Mouse (Mus musculus): ENCODE measurements at regions not wholly inside any gene's neighbourhood (a gene's known extent, or its start where the extent isn't known, plus 50 kb on each side); places are given as distances from the start of the nearest gene placed in this dataset.

DNA sequence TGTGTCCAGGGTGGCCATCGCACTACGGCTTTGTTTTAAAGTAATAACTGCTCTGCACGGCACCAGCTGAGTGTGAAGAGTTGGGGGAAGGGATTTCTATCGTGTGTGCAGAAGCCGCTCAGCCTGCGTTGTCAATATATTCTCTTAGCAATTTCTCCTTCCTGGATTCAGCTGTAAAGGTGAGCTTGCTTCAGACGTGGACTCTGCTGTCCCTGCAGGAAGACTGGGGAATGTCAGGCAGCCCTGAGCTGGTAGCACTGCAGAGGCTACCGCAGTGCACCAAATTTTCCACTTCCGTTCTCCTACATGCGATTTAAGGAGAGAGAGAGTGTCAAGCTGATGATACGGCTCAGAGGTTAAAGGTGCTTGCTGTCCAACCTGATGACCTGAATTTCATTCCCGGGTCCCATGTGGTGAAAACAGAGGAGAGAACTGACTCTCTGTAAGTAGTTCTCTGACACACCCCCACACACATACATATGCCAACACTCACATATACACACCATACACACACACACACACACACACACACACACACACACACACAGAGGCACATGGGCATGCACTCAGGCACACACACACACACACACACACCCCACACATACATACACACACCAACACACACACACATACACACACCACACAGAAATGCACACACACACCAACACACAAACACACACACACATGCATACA lies 59.9 kb upstream of the Prelid3b start:
- no peak for DNase-seq (ENCODE audit: low spot score)

DNA sequence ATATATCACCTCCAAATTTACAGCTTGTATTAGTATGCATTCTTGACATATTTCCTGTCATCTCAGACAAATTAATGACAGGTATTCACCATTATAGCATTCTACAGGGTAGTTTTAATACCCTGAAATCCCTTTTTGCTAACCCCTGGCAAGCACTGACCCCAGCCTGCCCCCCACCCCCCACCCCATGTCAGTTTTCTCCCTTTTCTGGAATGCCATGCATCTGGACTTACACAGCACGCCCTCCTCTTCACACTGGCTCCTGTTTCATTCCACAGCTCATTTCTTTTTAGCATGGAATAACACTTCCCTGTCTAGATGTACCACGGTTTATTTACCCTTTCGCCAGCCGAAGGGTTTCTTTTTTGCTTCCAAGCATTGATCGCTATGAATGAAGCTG lies 67.8 kb upstream of the Prelid3b start:
- DNase-seq (ENCODE audit: low spot score) = no peak

DNA sequence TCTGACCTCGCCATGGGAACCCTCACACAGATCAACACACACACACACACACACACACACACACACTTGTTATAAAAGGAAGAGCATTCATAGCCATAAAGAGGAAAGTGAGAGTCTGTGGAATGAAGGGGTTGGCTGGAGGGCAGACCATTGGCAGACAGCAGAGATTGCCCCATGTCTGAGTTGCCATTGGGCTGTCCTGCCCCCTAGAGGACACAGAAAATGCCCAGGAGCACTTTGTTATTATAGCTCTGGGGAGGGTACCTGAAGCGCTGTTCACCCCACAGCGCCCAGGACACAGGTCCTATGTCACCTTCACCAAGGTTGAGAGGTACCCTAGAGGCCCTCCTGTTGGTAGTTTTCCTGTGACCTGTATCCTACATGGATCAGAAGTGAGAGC lies 74.3 kb upstream of the Prelid3b start:
- DNase-seq (ENCODE audit: low spot score) = peak; percentile 12

DNA sequence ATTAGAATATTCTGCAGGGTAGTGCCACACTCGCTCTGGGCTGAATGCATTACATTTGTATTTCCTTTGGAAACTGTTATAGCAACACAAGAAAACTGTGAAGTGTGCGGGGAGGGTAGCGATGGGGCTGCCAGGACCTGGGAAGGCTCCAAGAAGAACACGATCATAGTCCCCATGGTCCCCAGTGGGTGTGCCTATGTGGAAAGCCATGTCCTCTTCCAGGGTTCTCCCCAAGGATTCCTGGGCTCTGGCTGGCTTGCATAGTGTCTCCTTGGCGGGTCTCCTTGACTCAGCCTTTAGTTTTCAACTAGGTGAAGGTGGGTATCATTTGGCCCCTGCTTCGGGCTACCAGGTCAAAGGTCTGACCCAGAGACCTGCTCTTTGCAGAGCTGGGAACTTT lies 74.8 kb upstream of the Prelid3b start:
- DNase-seq (ENCODE audit: low spot score) = no peak

DNA sequence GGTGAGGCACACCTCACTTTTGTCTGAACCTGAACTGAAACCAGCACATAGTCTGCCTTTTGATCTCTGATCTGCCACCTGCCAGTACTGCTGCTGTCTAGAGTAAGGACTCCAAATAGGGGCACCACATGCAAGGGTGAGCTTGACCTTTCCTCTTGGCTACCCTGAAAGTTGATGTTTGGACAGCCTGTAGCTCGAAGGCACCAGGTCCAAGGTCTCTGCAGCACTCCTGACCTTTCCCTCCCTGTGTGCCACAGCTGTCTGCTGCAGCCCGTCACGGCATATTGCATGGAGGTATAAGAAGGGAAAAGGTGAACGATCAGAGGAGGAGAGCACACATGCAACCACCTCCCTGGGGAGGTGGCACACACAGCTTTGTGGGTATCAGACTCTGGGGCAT lies 75.9 kb upstream of the Prelid3b start:
- DNase-seq (ENCODE audit: low spot score) = no peak

DNA sequence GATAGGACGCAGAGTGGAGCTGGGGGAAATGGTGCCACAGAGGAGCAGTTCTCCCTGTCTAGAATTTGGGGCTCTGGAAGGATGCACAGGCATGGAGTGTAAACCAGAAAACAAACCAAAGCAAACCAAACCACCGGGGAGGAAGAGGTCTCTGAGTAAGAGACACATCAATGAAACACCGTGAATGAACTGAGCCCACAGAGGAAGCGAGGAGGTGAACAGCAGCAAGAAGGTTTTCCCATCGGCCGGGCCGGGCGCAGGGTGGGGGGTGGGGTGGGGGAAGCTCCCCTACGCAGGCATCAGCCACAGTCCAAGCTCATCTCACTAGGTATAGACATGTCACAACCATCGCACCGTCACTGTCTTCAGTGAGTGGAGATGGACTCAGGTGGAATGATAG lies 82.9 kb upstream of the Prelid3b start:
- DNase-seq (ENCODE audit: low spot score) = peak; percentile 32

DNA sequence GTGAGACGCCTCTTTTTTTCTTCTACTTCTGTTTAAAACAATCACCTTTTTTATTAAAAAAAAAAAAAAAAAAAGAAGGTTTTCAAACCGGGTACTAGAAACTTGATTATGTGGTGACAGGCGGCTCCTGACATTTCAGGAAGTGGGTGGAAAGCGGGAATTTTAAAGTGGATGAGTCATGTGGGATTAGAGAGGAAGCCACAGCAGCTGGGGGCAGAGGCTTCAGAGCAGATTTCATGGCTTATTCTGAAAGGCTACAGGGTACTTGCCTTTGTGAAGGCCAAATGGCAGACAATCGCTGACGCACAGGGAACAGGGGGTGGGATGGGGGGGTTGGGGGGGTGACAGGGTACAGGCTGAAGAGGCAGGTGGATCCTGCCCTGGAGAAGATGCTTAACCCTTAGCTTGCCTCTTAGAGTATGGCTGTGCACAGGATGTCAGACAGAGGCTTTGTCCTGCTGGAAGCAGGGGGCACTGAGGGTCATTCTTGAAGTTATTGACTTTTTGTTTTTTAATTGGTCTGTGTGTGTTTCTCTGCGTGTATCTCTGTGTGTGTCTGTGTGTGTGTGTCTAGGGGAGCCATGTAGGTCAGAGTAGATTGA lies 81.4 kb upstream of the Zfp831 start:
- no peak for DNase-seq (ENCODE audit: low spot score)

DNA sequence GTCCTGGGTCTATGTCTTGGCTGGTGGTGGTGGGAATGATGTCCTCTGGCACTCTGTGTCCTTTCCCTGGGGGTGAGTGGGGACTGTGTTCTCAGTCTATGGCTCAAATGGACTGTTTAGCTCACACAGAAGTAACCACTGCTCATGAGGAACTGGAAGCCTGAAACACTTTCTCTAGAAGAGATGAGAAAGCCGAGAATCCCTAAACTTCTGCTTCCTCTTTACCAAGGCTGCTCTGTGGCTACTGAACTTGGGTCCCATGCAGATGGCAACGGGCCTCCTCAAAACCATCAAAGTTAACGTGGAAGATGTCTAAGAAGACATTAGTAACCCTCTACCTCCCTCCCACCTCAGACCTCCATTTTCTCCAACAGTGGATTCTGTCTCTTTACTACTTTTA lies 79.4 kb upstream of the Zfp831 start:
- no peak for DNase-seq (ENCODE audit: low spot score)

DNA sequence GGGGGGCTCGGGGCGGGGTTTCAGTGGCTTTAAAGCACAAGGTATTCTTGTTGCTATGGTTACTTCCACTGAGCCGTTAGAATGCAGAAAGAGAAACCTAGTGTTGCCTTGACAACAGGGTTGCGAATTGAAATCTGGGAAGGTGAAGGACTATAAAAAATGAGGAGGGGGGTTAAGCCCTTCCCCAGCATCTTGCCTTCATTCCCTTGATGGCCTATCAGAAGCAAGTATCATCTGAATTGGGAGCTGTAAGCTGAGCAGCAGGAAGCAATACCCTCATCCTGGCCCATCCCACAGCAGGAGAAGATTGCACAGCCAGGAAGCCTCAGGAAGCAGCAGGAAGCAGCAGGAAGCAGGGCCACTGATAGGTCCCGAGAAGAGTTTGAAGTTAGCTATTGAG lies 78.5 kb upstream of the Zfp831 start:
- DNase-seq (ENCODE audit: low spot score) = no peak

DNA sequence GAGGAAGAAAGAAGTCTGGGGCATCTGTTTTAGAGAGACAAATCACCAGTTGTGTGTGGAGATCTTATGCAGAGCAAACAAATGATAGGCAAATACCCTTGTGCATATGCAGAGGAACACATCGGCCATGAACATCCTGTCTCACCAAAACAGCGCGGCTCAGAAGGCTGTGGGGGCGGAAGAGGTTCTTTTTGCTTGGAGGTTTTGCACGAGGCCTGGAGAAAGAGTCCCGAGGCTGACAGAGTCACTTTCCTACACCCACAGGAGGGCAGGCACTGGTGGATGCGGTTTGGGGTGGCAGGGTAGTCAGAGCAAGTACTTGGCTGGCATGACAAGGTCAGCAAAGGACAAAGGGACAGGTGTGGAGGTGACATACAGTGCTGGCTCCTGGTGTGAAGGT lies 77.4 kb upstream of the Zfp831 start:
- DNase-seq (ENCODE audit: low spot score) = peak; percentile 69

DNA sequence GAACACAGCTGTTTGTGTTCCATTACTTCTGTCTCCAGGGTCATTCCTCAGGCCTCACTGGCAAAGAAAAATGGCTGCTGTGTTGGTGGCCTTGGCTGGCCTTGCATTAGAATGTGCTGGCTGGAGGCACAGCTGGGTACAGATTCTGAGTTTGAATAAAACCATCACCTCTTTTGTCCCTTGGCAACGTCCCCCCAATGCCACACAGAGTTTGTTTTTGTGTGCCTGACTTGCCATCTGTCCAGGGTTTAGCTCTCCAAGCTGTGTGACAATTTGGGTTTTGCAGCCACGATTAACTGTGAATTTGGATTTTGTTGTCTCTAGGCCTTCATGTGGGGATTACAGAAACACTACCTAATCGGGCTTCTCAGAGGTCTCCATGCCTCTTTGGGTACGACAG lies 76.6 kb upstream of the Zfp831 start:
- DNase-seq (ENCODE audit: low spot score) = no peak

DNA sequence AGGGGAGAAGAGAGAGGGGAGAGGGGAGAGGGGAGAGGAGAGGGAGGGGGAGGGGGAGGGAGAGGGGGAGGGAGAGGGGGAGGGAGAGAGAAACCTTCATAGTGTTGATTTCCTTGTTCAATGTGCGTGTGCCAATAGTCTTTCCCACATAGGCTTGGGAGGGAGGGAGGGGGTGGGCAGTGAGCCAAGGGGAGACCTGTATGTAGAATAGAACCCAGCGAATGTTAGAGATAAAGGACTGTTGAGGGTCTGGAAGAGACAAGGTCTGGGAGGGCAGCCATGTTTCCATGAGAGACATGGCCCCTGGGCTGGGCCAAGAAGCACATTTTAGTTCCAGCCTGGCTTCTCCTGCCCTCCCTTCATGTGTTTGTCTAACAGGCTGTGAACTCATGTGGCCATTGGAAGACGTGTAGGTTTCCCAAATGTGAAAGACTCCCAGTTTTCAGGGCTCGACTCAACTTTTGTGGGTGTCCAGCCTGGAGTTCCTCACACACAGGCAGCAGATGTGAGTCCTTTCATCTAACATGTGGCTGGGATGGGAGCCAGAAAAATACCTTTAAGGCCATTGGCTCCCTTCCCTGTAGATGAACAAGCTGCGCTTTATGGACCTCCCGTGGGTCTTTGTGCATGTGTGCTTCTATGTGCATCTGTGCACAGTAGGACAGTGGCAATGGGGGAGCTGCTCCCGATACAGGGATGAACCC lies 68.4 kb upstream of the Zfp831 start:
- DNase-seq (ENCODE audit: low spot score) = no peak

DNA sequence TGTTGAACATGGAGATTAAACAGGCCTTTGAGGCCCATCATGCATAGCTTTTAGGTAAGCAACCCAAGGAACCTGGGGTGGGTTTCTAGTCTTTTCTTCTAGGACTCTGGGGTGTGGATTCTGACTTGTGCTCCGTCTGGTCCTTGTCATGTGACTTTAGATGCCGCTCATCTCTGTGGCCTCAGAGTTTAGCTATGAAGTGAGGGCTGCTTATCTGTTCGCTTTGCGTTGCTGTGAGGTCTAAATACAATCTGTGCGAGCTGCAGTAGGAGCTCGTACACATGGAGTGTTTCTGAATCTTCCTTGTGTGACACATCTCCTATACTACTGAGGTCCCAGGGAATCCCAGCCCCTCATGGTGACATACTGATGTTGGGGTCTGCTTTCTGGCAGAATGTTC lies 67.8 kb upstream of the Zfp831 start:
- DNase-seq (ENCODE audit: low spot score) = no peak

DNA sequence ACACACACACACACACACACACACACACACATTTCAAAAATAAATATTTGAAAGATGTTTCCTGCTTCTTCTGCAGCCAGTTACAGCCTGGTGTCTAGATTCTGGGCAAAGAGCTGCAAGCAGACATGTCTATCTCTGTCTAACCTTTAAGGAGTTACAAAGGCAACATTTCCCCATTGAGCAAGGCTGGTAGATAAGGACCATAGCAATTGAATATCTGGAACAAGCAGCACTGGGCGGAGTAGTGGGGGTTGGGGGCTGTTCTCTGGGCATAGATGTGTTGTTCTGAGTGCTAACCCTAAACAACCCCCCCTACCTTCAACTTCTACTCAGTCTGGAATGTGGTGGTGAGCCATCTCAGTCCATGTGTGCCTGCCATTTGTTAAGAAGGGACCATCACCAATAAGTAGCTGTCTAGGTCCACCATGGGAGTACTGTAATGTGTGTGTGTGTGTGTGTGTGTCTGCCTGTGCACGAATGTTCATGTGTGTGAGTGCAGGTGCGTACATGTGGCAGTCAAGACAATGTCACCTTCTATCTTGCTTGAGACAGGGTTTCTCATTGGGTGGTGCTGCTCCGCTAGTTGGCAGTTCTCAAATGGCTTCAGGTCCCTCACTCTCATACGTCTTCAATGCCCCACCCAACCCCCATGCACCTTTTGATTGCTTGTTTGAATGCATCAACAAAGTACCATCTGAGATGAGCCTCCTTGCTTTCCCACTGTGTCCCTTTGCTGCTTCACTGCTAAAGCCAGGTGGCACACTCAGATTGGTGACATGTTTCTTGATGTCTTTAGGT lies 62.2 kb upstream of the Zfp831 start:
- no peak for DNase-seq (ENCODE audit: low spot score)

DNA sequence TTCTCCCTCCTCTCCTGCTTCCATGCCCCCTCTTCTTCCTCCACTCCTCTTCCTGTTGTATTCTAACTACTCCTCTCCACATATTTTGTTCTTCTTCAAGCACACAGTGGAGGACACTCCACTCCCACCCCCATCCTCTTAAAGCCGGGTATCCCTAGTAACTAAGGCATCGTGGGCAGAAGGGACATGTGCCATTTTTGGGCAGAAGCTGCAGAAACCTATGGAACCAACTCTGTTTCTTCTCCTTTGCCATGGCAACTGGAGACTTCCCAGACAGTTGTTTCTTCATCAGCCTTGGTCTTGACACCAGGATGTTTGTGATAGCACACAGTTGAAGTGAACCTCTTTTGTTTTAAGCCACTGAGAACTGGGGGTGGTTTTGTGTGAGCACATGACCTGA lies 59.1 kb upstream of the Zfp831 start:
- no peak for DNase-seq (ENCODE audit: low spot score)
